Mouse (Mus musculus) urinary bladder, adult 18-20 months (tissue): ENCODE measurements around the gene Pex7.
"Not testable (repeated sequence)": the region's sequence is repeated elsewhere in the genome, so short reads cannot be mapped to it uniquely, and the experiment has no call there.

ENCODE experiments used
- DNase-seq, 2 experiments: peaks; one replicate each; pipeline ENCODE4 v3.0.0; 2022; ENCODE audit warnings: low spot score in 2 of 2, mixed read lengths in 2 of 2

The Pex7 gene

GRCm38 (mm10) chr10:19934384-19935294 is 27.1 kb upstream of the Pex7 start, which contains the start of gene Map3k5:
TSS of gene Map3k5 (plus strand) at chr10:19934472.
- DNase-seq: no peak

GRCm38 (mm10) chr10:19933511-19934383 is 26.3 kb upstream of the Pex7 start:
- DNase-seq: peak; percentile 81 to 91

- no peak for DNase-seq
These were observed 25.5 kb upstream of the Pex7 start for GRCm38 (mm10) chr10:19932986-19933385.

- no peak for DNase-seq
These were observed 20.7 kb upstream of the Pex7 start for GRCm38 (mm10) chr10:19928205-19928604.

- not testable (repeated sequence) for DNase-seq
These were observed 19.0 kb upstream of the Pex7 start for GRCm38 (mm10) chr10:19926391-19926897.

GRCm38 (mm10) chr10:19924256-19924655 is 16.8 kb upstream of the Pex7 start:
- DNase-seq: no peak

- no peak for DNase-seq
These were observed 14.9 kb upstream of the Pex7 start for GRCm38 (mm10) chr10:19922410-19922809.

- DNase-seq: peak; percentile 56 to 72
These were observed 7.8 kb upstream of the Pex7 start for GRCm38 (mm10) chr10:19915301-19915700.

GRCm38 (mm10) chr10:19913806-19914205 is 6.3 kb upstream of the Pex7 start:
- no peak for DNase-seq

GRCm38 (mm10) chr10:19911583-19911982 is 4.1 kb upstream of the Pex7 start:
- no peak for DNase-seq

GRCm38 (mm10) chr10:19910516-19910915 is 3.0 kb upstream of the Pex7 start:
- no peak for DNase-seq

GRCm38 (mm10) chr10:19908076-19908475 is 587 bp upstream of the Pex7 start:
- no peak for DNase-seq

- no peak for DNase-seq
These were observed 3.2 kb downstream of the Pex7 start for GRCm38 (mm10) chr10:19904077-19904820.

- no peak for DNase-seq
These were observed 5.5 kb downstream of the Pex7 start for GRCm38 (mm10) chr10:19901992-19902391.

GRCm38 (mm10) chr10:19900191-19900590 is 7.3 kb downstream of the Pex7 start:
- DNase-seq: no peak

- peak in 1 of 2 experiments; percentile 11 for DNase-seq
These were observed 13.5 kb downstream of the Pex7 start for GRCm38 (mm10) chr10:19893976-19894375.

GRCm38 (mm10) chr10:19893146-19893545 is 14.3 kb downstream of the Pex7 start:
- no peak for DNase-seq

- no peak for DNase-seq
These were observed 15.8 kb downstream of the Pex7 start for GRCm38 (mm10) chr10:19891686-19892085.

GRCm38 (mm10) chr10:19889908-19890307 is 17.6 kb downstream of the Pex7 start:
- DNase-seq: no peak

GRCm38 (mm10) chr10:19886249-19886648 is 21.2 kb downstream of the Pex7 start:
- DNase-seq: no peak

GRCm38 (mm10) chr10:19884409-19884808 is 23.1 kb downstream of the Pex7 start:
- DNase-seq: no peak
